Mouse (Mus musculus): ENCODE results near the gene Asrgl1. TPM values are rescaled to one million over a fixed set of nuclear protein-coding genes. Genes with fewer than 3 reads are reported as not detected.
"Not testable (repeated sequence)": the region's sequence is repeated elsewhere in the genome, so short reads cannot be mapped to it uniquely, and the experiment has no call there.

Asrgl1 gene
- 6.7 and 7.9 TPM in 2 replicates for polyA plus RNA-seq (2015; fragmentation: Nextera tagmentation; extraction: Ambion mirVana)

DNA sequence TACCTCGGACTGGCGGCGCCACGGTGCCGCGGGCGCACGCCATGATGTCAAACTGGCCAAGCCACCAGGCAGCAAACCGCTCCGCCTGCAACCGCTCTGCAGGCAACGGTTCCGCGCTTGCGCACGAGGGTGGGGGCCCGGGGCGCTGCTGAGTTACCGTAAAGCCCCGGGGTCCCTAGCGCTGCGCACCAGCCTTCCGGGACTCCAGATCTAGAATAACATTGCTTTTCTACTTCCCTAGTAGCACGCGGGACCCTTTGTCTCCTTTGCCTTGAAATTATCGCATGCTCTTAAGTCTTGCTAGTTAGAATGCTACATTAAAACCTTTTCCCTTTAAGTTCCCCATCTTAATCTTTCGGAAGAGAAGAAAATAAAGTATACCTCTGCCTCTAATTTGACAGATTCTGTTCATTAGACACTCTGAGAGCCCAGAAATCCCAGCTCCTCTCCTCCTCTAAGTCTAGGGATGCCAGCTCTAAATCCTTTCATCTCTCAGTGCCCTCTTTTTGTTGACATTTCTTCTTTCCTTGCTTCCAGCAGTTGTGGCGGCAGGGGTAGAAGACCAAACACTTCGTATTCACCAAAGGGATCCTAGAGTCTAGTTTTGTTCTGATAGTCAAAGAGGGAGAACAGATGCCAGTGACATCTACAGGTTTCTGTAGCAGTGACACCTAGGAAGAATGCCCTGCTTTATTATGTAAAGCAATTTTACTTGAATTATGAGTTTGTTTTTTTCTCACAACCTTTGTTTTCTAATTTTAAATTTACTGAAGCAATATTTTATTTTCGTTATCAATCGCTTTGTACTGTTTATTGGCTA lies at the start of gene Asrgl1:
Asrgl1 (minus strand) TSS at position 125 of the 820 bp plus-strand sequence.
- H3K27me3 ChIP-seq: no peaks in the 10 kb centered on the region
- ATAC-seq (ENCODE audit: insufficient read depth): peak; percentile 88
- peak within 1 kb of the TSS; percentile 70 for H3K4me3 ChIP-seq (replicated peaks)
- H3K27ac ChIP-seq (replicated peaks): no peak within 1 kb of the TSS; the same call in 1 of the 2 replicates
- 10% methylated on average over 31 of the region's 31 CpGs for WGBS (ENCODE audit: insufficient replicate concordance)
- H3K36me3 ChIP-seq (replicated peaks): no peaks in the 10 kb centered on the region
- H3K4me2 ChIP-seq: peak within 1 kb of the TSS; percentile 93
- H3K9ac ChIP-seq: peak within 1 kb of the TSS; percentile 63
- no peaks in the 10 kb centered on the region for H3K9me3 ChIP-seq (replicated peaks)
- peaks cover 16% of the 10 kb centered on the region for H3K4me1 ChIP-seq (replicated peaks)

DNA sequence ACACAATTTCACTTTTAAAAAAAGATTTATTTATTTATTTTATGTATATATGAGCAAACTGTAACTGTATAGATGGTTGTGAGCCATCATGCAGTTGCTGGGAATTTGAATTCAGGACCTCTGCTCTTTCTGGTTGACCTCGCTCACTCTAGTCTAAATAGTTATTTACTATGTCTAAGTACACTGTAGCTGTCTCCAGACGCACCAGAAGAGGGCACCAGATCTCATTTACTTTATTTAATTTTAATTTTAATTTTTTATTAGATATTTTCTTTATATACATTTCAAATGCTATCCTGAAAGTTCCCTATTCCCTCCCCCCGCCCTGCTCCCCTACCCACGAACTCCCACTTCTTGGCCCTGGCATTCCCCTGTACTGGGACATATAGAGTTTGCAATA lies 10.8 kb upstream of the Asrgl1 start:
- Histone ChIP-seq H3K27ac (replicated peaks) (no peak overlapping the region), H3K9me3 (replicated peaks) (no peaks in the 10 kb centered on the region), H3K27me3 (no peaks in the 10 kb centered on the region), H3K36me3 (replicated peaks) (no peaks in the 10 kb centered on the region), H3K4me3 (replicated peaks) (no peak overlapping the region), H3K9ac (no peak overlapping the region), H3K4me1 (replicated peaks) (no peaks in the 10 kb centered on the region), H3K4me2 (no peak overlapping the region)
- WGBS (ENCODE audit: insufficient replicate concordance): 44% methylated on average over 4 of the region's 4 CpGs
- ATAC-seq (ENCODE audit: insufficient read depth): no peak

DNA sequence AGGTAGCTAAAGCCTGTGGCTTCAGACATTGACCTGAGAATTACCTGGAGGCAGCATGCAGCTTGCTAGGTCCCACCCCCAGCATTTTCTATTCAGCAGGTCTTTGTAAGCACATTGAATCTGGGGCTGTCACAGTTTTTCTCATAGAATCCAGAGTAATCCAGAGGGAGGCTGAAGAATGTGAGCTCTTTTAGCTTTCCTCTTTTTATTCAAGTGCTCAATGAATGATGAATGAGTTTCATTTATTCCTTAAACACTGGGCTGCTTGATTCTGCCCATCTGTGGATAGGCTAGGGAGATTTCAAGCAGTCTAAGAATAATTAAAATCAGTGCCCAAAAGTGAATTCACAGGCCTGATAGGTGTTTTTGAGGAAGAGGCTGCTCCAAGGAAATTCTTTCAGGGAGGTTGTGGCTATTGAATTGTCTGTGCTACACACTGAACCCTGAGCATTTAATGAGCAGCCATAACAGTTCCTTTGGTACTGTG lies 8.2 kb upstream of the Asrgl1 start:
- Histone ChIP-seq H3K4me3 (replicated peaks) (no peak overlapping the region), H3K27me3 (no peaks in the 10 kb centered on the region), H3K36me3 (replicated peaks) (no peaks in the 10 kb centered on the region), H3K4me1 (replicated peaks) (no peaks in the 10 kb centered on the region), H3K9ac (no peak overlapping the region), H3K27ac (replicated peaks) (no peak overlapping the region), H3K9me3 (replicated peaks) (no peaks in the 10 kb centered on the region), H3K4me2 (no peak overlapping the region)
- no peak for ATAC-seq (ENCODE audit: insufficient read depth)

DNA sequence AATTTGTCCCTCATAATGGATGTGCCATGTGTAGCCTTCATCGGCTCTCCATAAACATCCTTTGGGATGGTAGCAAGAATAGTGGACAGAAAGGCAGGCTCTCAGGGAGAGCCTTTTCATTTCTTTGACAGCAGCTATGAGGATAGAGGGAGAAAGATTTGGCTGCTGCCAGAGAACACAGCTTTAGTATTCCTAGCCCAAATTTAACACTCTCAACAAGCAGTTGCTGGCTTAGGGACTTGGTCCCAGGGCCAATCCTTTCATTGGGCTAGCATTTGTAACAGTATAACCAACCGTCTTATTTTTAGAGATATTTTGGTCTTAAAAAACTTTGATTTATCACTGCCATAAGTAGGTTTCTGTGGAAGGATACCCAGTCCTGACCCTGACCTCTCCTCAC lies 7.8 kb upstream of the Asrgl1 start:
- H3K27ac ChIP-seq (replicated peaks): no peak overlapping the region
- 75% methylated on average over 2 of the region's 2 CpGs for WGBS (ENCODE audit: insufficient replicate concordance)
- H3K27me3 ChIP-seq: no peaks in the 10 kb centered on the region
- no peaks in the 10 kb centered on the region for H3K4me1 ChIP-seq (replicated peaks)
- H3K36me3 ChIP-seq (replicated peaks): no peaks in the 10 kb centered on the region
- ATAC-seq (ENCODE audit: insufficient read depth): no peak
- H3K9me3 ChIP-seq (replicated peaks): no peaks in the 10 kb centered on the region
- no peak overlapping the region for H3K4me2 ChIP-seq
- H3K4me3 ChIP-seq (replicated peaks): no peak overlapping the region
- no peak overlapping the region for H3K9ac ChIP-seq

DNA sequence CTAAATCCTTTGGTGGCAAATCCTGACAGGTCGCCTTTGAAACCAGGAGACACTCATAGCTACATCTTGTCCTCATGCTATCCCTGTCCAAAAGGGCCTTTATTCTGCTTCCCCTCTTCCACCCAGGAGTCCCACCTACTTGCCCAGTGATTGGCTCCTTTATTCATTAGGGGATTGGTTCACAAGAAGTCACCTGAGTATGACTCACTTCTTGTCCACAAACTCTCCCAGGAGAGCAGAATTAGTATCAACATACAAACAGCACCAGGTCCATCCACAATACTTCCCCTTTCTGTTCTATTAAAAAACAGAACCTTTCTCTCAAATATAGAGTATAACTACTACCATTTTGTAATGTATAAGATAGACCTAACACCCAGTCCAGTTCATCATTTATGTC lies 4.9 kb upstream of the Asrgl1 start:
- not testable (repeated sequence) for ATAC-seq (ENCODE audit: insufficient read depth)

DNA sequence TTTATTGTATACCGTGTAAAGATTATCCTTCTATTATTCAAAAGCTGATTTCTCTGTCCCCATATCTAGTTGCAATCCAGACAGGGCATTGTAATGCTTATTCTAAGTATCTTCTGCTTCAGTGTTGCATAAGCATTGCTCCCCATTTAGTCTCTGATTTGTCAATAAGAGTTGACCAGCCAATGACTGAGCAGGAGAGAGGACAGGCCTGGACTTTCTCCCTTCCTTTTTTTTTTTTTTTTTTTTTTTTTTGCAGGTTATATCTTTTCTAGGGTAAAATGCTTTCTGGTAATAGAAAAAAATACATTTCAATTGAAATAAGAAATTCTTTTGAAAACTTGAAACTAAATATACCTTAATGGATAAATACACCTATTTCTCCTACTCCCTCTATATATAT lies 1.7 kb upstream of the Asrgl1 start:
- Histone ChIP-seq H3K36me3 (replicated peaks) (no peaks in the 10 kb centered on the region), H3K4me1 (replicated peaks) (peaks cover 16% of the 10 kb centered on the region), H3K9me3 (replicated peaks) (no peaks in the 10 kb centered on the region), H3K27ac (replicated peaks) (no peak overlapping the region), H3K4me3 (replicated peaks) (no peak overlapping the region), H3K27me3 (no peaks in the 10 kb centered on the region), H3K9ac (no peak overlapping the region), H3K4me2 (no peak overlapping the region)
- ATAC-seq (ENCODE audit: insufficient read depth): no peak
- 70% methylated on average over 1 of the region's 1 CpGs for WGBS (ENCODE audit: insufficient replicate concordance)

More for the DNA sequence above, 4.9 kb upstream of the Asrgl1 start:
- H3K36me3 ChIP-seq (replicated peaks); H3K4me1 ChIP-seq (replicated peaks); H3K9ac ChIP-seq; H3K27me3 ChIP-seq; H3K27ac ChIP-seq (replicated peaks); H3K4me3 ChIP-seq (replicated peaks); H3K9me3 ChIP-seq (replicated peaks); H3K4me2 ChIP-seq: not testable (repeated sequence)
- WGBS (ENCODE audit: insufficient replicate concordance): 47% methylated on average over 1 of the region's 1 CpGs

DNA sequence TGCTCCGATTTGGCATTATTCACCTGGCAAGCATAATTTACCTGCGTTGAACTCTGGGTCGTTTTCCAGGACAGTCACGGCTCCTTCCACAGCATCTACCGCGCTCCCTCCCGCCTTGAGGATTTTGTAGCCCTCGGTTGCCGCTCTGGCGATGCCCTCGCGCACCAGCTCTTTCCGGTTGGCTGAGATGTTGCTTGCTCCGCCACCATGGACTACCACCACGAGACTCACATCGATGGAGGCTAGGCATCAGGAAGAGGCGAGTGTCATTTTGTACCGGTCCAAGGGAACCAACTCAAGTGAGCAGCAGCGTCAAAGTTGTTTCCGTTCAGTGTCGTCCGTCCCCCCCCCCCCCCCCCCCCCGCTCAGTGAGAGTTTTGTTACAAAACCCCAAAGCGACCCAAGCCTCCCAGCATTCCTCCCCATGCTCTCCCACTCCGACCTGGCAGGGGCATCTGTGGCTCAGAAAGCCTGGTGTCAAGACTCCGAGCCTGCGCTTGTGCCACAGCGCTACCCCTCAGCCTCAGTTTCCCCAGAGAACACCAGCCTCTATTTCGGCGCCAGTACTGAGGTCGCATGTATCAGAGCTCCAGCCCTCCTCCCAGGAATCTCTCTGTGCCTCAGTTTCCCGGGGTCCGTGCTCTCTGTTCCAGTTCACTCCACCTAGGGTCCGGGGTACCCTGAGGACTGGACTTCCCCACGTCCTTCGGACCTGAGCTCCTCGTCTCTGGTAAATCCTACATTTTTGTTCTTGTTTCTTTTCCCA lies 507 bp downstream of the Asrgl1 start:
- Histone ChIP-seq H3K27ac (replicated peaks) (no peak overlapping the region; the same call in 1 of the 2 replicates), H3K9me3 (replicated peaks) (no peaks in the 10 kb centered on the region), H3K36me3 (replicated peaks) (no peaks in the 10 kb centered on the region), H3K27me3 (no peaks in the 10 kb centered on the region), H3K4me1 (replicated peaks) (peaks cover 16% of the 10 kb centered on the region), H3K4me2 (peak overlapping the region; percentile 93), H3K9ac (peak overlapping the region; percentile 63), H3K4me3 (replicated peaks) (peak overlapping the region; percentile 70)
- under 1% methylated on average over 36 of the region's 37 CpGs for WGBS (ENCODE audit: insufficient replicate concordance)
- ATAC-seq (ENCODE audit: insufficient read depth): peak; percentile 61

DNA sequence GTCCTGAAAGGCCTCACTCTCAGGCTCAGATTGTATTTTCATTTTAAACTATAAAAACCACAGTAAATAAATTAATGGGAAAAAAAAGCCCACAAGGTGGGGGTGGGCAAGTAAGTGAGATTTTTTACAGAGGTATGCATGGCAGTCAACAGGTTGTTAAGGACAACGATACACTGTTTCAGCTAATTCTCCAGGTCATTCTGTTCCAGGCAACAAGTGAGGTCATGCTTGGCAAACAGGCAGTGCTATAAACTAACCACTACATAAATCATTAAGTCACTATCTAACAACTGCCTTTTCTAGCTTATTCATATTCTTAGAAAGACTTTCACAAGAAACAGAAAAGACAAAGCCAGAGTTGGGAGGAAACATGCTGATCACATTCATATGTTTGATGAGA lies 5.4 kb downstream of the Asrgl1 start:
- 76% methylated on average over 1 of the region's 1 CpGs for WGBS (ENCODE audit: insufficient replicate concordance)
- Histone ChIP-seq H3K4me2 (no peak overlapping the region), H3K4me3 (replicated peaks) (no peak overlapping the region), H3K27ac (replicated peaks) (no peak overlapping the region), H3K36me3 (replicated peaks) (peaks cover 6% of the 10 kb centered on the region; the same call in 1 of the 2 replicates), H3K9me3 (replicated peaks) (no peaks in the 10 kb centered on the region), H3K9ac (no peak overlapping the region), H3K27me3 (no peaks in the 10 kb centered on the region), H3K4me1 (replicated peaks) (peaks cover 16% of the 10 kb centered on the region)
- ATAC-seq (ENCODE audit: insufficient read depth): no peak

DNA sequence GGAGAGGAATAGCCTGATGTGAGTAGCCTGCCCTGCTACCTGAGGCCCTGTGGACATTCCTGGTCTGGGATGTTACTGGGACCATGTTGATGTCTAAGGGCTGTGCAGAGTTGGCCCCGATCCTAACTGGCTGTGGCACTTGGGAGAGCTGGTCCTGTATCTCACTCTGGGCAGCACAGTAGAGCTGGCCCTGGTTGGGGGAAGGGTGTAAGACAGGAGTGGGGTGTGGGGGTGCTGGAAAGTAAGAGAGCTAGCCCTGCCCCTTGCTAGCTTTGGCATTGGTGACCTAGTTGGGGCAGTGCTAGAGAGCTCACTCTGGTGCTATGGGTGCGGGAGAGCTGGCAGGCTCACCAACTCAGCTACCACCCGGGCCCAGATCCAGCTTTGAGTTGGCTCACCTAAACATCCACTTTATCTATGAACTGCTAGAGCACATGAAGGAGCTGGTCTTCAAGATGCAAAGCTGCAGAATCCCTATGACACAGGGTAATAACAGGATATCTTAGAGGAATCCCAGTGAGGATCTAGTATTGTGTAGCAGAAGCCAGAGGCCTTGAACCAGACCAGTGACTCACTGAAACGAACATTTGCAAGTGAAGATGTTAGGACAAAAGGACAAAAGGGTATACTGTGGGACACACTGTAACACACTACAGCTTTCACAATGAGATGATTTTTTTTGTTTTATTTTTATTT lies 6.8 kb downstream of the Asrgl1 start:
- 81% methylated on average over 4 of the region's 4 CpGs for WGBS (ENCODE audit: insufficient replicate concordance)
- H3K9ac ChIP-seq: no peak overlapping the region
- no peak overlapping the region for H3K4me3 ChIP-seq (replicated peaks)
- no peak for ATAC-seq (ENCODE audit: insufficient read depth)
- peaks cover 6% of the 10 kb centered on the region; the same call in 1 of the 2 replicates for H3K36me3 ChIP-seq (replicated peaks)
- H3K27ac ChIP-seq (replicated peaks): no peak overlapping the region
- H3K9me3 ChIP-seq (replicated peaks): no peaks in the 10 kb centered on the region
- H3K4me2 ChIP-seq: no peak overlapping the region
- H3K27me3 ChIP-seq: no peaks in the 10 kb centered on the region
- H3K4me1 ChIP-seq (replicated peaks): peaks cover 6% of the 10 kb centered on the region; the same call in 1 of the 2 replicates

DNA sequence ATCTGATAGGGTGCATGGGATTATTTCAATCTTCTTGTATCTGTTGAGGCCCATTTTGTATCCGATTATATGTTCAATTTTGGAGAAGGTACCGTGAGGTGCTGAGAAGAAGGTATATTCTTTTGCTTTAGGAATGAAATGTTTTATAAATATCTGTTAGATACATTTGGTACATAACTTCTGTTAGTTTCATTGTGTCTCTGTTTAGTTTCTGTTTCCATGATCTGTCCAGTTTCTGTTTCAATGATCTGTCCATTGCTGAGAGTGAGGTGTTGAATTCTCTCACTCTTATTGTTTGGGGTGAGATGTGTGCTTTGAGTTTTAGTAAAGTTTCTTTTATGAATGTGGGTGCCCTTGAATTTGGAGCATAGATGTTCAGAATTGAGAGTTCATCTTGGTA lies 11.4 kb downstream of the Asrgl1 start:
- not testable (repeated sequence) for H3K9ac ChIP-seq; ATAC-seq (ENCODE audit: insufficient read depth); H3K4me3 ChIP-seq (replicated peaks); H3K36me3 ChIP-seq (replicated peaks); H3K27me3 ChIP-seq; H3K4me1 ChIP-seq (replicated peaks); H3K27ac ChIP-seq (replicated peaks); H3K4me2 ChIP-seq; H3K9me3 ChIP-seq (replicated peaks)
- 77% methylated on average over 2 of the region's 2 CpGs for WGBS (ENCODE audit: insufficient replicate concordance)

DNA sequence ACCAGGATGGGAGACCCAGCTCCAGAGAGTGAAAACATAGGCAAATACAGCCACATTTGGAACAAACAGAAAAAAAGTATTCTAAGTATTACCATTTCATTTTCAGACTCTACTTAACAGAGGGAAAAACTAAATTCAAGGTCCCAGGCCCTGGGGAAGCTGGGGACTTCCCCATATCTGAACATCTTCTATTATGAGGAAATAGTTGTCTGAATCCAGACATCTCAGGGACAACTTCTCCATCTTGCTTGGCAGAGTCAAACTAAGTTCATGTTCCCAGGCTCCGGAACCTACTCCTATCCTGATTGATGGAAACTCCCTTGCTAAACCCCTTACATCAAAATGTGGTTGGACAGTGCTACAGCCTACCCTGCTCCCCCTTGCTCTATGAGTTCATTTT lies 13.0 kb downstream of the Asrgl1 start:
- H3K9ac ChIP-seq: no peak overlapping the region
- no peak overlapping the region for H3K4me2 ChIP-seq
- H3K4me1 ChIP-seq (replicated peaks): no peaks in the 10 kb centered on the region
- WGBS (ENCODE audit: insufficient replicate concordance): 61% methylated on average over 1 of the region's 1 CpGs
- no peaks in the 10 kb centered on the region for H3K9me3 ChIP-seq (replicated peaks)
- H3K36me3 ChIP-seq (replicated peaks): peaks cover 6% of the 10 kb centered on the region; the same call in 1 of the 2 replicates
- no peak overlapping the region for H3K4me3 ChIP-seq (replicated peaks)
- no peak overlapping the region for H3K27ac ChIP-seq (replicated peaks)
- H3K27me3 ChIP-seq: no peaks in the 10 kb centered on the region
- no peak for ATAC-seq (ENCODE audit: insufficient read depth)

All from liver, embryonic 15.5 days (tissue).